Mouse (Mus musculus) T-cell, adult 66 days (primary cell): ENCODE measurements around the gene Olfr122. TPM values are rescaled to one million over a fixed set of nuclear protein-coding genes. Genes with fewer than 3 reads are reported as not detected.

Source experiments
- total RNA-seq, 2 experiments: library from RNA; stranded (reverse); gene quantifications; 3 replicates in 1 of 2; 4 replicates in 1 of 2; pipeline ENCODE4 v1.2.4; 2023

Olfr122 gene
- total RNA-seq: not detected

GRCm38 (mm10) chr17:37768307-37768706, at the start of gene Olfr122:
Olfr122 (plus strand) TSS chr17:37768607.

GRCm38 (mm10) chr17:37721508-37721907, 46.9 kb upstream of the Olfr122 start, which contains the start of gene Olfr120:
Olfr120 (plus strand) TSS chr17:37721808.

GRCm38 (mm10) chr17:37793229-37793628, 24.8 kb downstream of the Olfr122 start, which contains the start of gene Olfr123:
Olfr123 (plus strand) TSS chr17:37793529.

GRCm38 (mm10) chr17:37799588-37799987, 31.2 kb downstream of the Olfr122 start, which contains the start of gene Olfr124:
Olfr124 (plus strand) TSS chr17:37799888.

Other genes starting within 250 kb of the Olfr122 start
- not detected for gene Olfr112, start 199.2 kb upstream of the Olfr122 start, total RNA-seq
- not detected for gene Olfr113, start 190.9 kb upstream of the Olfr122 start, total RNA-seq
- gene Olfr114, start 175.9 kb upstream of the Olfr122 start, total RNA-seq: not detected
- not detected for gene Olfr115, start 141.5 kb upstream of the Olfr122 start, total RNA-seq
- not detected for gene Olfr116, start 141.4 kb upstream of the Olfr122 start, total RNA-seq
- not detected for gene Olfr117, start 104.8 kb upstream of the Olfr122 start, total RNA-seq
- not detected for gene Olfr118, start 101.6 kb upstream of the Olfr122 start, total RNA-seq
- not detected for gene Olfr119, start 72.0 kb upstream of the Olfr122 start, total RNA-seq
- gene Olfr120, start 46.8 kb upstream of the Olfr122 start, total RNA-seq: not detected
- gene Olfr121, start 19.8 kb upstream of the Olfr122 start, total RNA-seq: not detected
- gene Olfr123, start 24.9 kb downstream of the Olfr122 start, total RNA-seq: not detected
- gene Olfr124, start 31.3 kb downstream of the Olfr122 start, total RNA-seq: not detected
- not detected for gene Olfr125, start 64.3 kb downstream of the Olfr122 start, total RNA-seq
- gene Olfr126, start 78.9 kb downstream of the Olfr122 start, total RNA-seq: not detected
- gene Olfr127, start 131.8 kb downstream of the Olfr122 start, total RNA-seq: not detected
- gene Olfr128, start 151.9 kb downstream of the Olfr122 start, total RNA-seq: not detected
- gene Olfr761, start 184.5 kb downstream of the Olfr122 start, total RNA-seq: not detected